Mouse (Mus musculus): ENCODE data around the gene Add2.
"Not testable (repeated sequence)": the region's sequence is repeated elsewhere in the genome, so short reads cannot be mapped to it uniquely, and the experiment has no call there.

Add2 gene

GRCm38 (mm10) chr6:86028601-86029322 is at the start of gene Add2:
Gene Add2, plus strand, starts transcription at chr6:86028681.
- DNase-seq: no peak

GRCm38 (mm10) chr6:85978736-85979135 is 49.7 kb upstream of the Add2 start:
- not testable (repeated sequence) for DNase-seq

- no peak for DNase-seq
Measured at GRCm38 (mm10) chr6:85984351-85984750, 44.1 kb upstream of the Add2 start.

- not testable (repeated sequence) for DNase-seq
Measured at GRCm38 (mm10) chr6:85989570-85989969, 38.9 kb upstream of the Add2 start.

GRCm38 (mm10) chr6:85990774-85991173 is 37.7 kb upstream of the Add2 start:
- not testable (repeated sequence) for DNase-seq

GRCm38 (mm10) chr6:86003405-86003925 is 25.0 kb upstream of the Add2 start:
- DNase-seq: peak; percentile 20

- DNase-seq: peak; percentile 79
Measured at GRCm38 (mm10) chr6:86004271-86005148, 24.0 kb upstream of the Add2 start.

- peak; percentile 61 for DNase-seq
Measured at GRCm38 (mm10) chr6:86009980-86010379, 18.5 kb upstream of the Add2 start.

GRCm38 (mm10) chr6:86014812-86015211 is 13.7 kb upstream of the Add2 start:
- DNase-seq: peak; percentile 27

- DNase-seq: no peak
Measured at GRCm38 (mm10) chr6:86015871-86016270, 12.6 kb upstream of the Add2 start, which contains the start of gene Figla. Gene Figla, plus strand, starts transcription at chr6:86016171.

- no peak for DNase-seq
Measured at GRCm38 (mm10) chr6:86016793-86017350, 11.6 kb upstream of the Add2 start.

GRCm38 (mm10) chr6:86019415-86020237 is 8.9 kb upstream of the Add2 start:
- no peak for DNase-seq

GRCm38 (mm10) chr6:86020948-86021347 is 7.5 kb upstream of the Add2 start:
- peak; percentile 54 for DNase-seq

- DNase-seq: no peak
Measured at GRCm38 (mm10) chr6:86026632-86027292, 1.7 kb upstream of the Add2 start.

GRCm38 (mm10) chr6:86028150-86028549 is 331 bp upstream of the Add2 start:
- no peak for DNase-seq

GRCm38 (mm10) chr6:86029323-86029713 is 837 bp downstream of the Add2 start:
- DNase-seq: no peak

- no peak for DNase-seq
Measured at GRCm38 (mm10) chr6:86031527-86031926, 3.0 kb downstream of the Add2 start.

- no peak for DNase-seq
Measured at GRCm38 (mm10) chr6:86033635-86034034, 5.2 kb downstream of the Add2 start.

- DNase-seq: no peak
Measured at GRCm38 (mm10) chr6:86038901-86039300, 10.4 kb downstream of the Add2 start.

- DNase-seq: no peak
Measured at GRCm38 (mm10) chr6:86040140-86040539, 11.7 kb downstream of the Add2 start.

- DNase-seq: no peak
Measured at GRCm38 (mm10) chr6:86047510-86047909, 19.0 kb downstream of the Add2 start.

GRCm38 (mm10) chr6:86048509-86048908 is 20.0 kb downstream of the Add2 start:
- no peak for DNase-seq
